Mouse (Mus musculus) liver, embryonic 14.5 days (tissue): Measurements from ENCODE around the gene Sgca. TPM values are rescaled to one million over a fixed set of nuclear protein-coding genes. Genes with fewer than 3 reads are reported as not detected.

Experiments
- ATAC-seq: fragments of 200-750 bp; cut with Nextera tagmentation; 2 replicates; pipeline ENCODE4 v1.8.0; 2017; ENCODE audit warnings: moderate number of reproducible peaks, mild to moderate bottlenecking, moderate library complexity; ENCODE audit not compliant: insufficient read depth
- DNase-seq, 3 experiments: peaks; one replicate each; pipeline ENCODE4 v3.0.0-alpha.2; 2012 to 2013; ENCODE audit warnings: low read depth in 3 of 3, low spot score in 3 of 3
- H3K27ac ChIP-seq: fragments of 300-500 bp; sonication (generic); 2 replicates; pipeline ENCODE4 v1.5.1; 2014; ENCODE audit warnings: moderate library complexity, mild to moderate bottlenecking, control low read depth, inconsistent platforms
- H3K27me3 ChIP-seq: fragments of 300-500 bp; sonication (generic); 2 replicates; pipeline ENCODE4 v1.6.1; 2014; ENCODE audit warnings: mild to moderate bottlenecking, low read length, moderate library complexity; ENCODE audit not compliant: control insufficient read depth, insufficient read depth
- H3K36me3 ChIP-seq: fragments of 300-500 bp; sonication (generic); replicated peaks from 2 replicates; pipeline ENCODE4 v1.6.1; 2014; ENCODE audit warnings: low read depth; ENCODE audit not compliant: control insufficient read depth, insufficient read depth
- H3K4me1 ChIP-seq, 2 experiments: fragments of 200-500 bp in 1 of 2; fragments of 300-500 bp in 1 of 2; sonication (generic) in 1 of 2; replicated peaks; 2 replicates each; pipeline ENCODE4 v1.6.1; 2012 to 2014; ENCODE audit warnings: antibody characterized with exemption in 1 of 2, inconsistent platforms in 1 of 2, low read length in 1 of 2; ENCODE audit not compliant: control insufficient read depth in 2 of 2, insufficient read depth in 2 of 2
- H3K4me2 ChIP-seq: fragments of 300-500 bp; sonication (generic); 2 replicates; pipeline ENCODE4 v1.6.1; 2014; ENCODE audit warnings: low read depth, mild to moderate bottlenecking, control low read depth, moderate library complexity
- H3K4me3 ChIP-seq, 2 experiments: fragments of 200-500 bp in 1 of 2; fragments of 300-500 bp in 1 of 2; sonication (generic) in 1 of 2; 2 replicates each; pipeline ENCODE4 v1.5.1; 2012 to 2014; ENCODE audit warnings: low read depth in 2 of 2, low read length in 2 of 2, mild to moderate bottlenecking in 2 of 2, control low read depth in 1 of 2, inconsistent platforms in 1 of 2, moderate library complexity in 1 of 2; ENCODE audit not compliant: insufficient read depth in 1 of 2
- H3K9ac ChIP-seq: fragments of 300-500 bp; sonication (generic); replicated peaks from 2 replicates; pipeline ENCODE4 v1.6.1; 2014; ENCODE audit warnings: mild to moderate bottlenecking, control low read depth, moderate library complexity
- H3K9me3 ChIP-seq: fragments of 300-500 bp; sonication (generic); 2 replicates; pipeline ENCODE4 v1.6.1; 2016; ENCODE audit warnings: low read length, mixed read lengths; ENCODE audit not compliant: control insufficient read depth
- CTCF ChIP-seq: IDR thresholded peaks from 2 replicates; pipeline ENCODE4 v1.5.1; 2016; ENCODE audit warnings: antibody characterized with exemption, low read depth, control low read depth
- EP300 ChIP-seq: IDR thresholded peaks from 2 replicates; pipeline ENCODE4 v1.6.1; 2016; ENCODE audit warnings: antibody characterized with exemption, low read depth
- WGBS: fragments of 180-500 bp; shearing (Covaris S2); extraction: QIAGEN DNeasy Blood & Tissue Kit; methylation state at CpG from one replicate; pipeline ENCODE4 v1.1.7; 2014; ENCODE audit not compliant: insufficient replicate concordance; 5-methylcytosine and 5-hydroxymethylcytosine counted together
- polyA plus RNA-seq, 2 experiments: library from polyadenylated mRNA; depleted of rRNA in 1 of 2; stranded (reverse) in 1 of 2; unstranded in 1 of 2; fragments of >200 nt; fragmentation: Nextera tagmentation in 1 of 2; extraction: Ambion mirVana in 1 of 2; gene quantifications; 2 replicates each; pipeline versions ENCODE4 v1.2.1 to v1.2.3; 2012 to 2014

Sgca gene
- polyA plus RNA-seq, 2 experiments, result not detected

DNA sequence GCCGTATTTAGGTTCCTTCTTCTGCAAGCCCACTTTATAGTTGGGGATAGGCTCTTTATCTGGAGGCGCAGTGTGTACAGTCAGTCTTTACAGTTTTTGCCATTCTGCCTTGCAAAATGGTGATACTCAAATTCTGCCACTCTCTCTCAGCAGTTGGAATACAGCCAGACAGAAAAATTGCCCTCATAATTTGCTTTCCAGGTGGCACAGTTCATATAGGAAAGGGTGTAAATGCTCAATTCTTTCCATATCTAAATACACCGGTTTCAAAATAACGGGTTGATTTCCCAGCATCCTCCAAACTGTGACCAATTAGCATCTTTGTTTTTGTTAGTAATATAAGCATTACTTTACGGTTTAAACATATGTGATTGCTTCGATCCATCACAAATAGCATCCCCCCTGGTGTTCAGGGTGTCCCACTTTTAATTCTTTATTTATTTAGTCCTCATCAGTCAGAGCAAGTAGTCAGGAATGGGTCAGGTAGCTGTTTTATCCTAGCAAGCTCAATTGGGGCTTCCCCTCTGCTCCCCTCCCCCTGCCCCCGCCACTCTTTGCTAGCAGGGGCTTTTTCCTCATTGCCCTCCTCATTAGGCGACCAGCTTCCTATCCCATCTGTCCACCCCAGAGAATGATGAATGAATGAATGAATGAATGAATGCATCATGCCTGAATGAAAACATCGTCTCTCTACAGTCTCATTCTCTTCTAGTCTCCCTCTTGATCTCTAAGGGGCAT is 2.2 kb upstream of the Sgca start:
- H3K36me3 ChIP-seq, result no peaks in the 10 kb centered on the region
- H3K4me1 ChIP-seq, result peaks cover 11 to 20% of the 10 kb centered on the region in 2 experiments
- WGBS, result 37% methylated on average over 9 of the region's 9 CpGs
- H3K27me3 ChIP-seq, result no peaks in the 10 kb centered on the region
- ATAC-seq, result no peak; the same call in 1 of the 2 replicates
- DNase-seq, result no peak
- no peaks in the 10 kb centered on the region for H3K9me3 ChIP-seq
- H3K4me3 ChIP-seq, result no peak overlapping the region
- peak overlapping the region; percentile 60 for H3K4me2 ChIP-seq
- H3K27ac ChIP-seq, result no peak overlapping the region
- TF ChIP-seq EP300 (no peak), CTCF (no peak)
- H3K9ac ChIP-seq, result no peak overlapping the region

DNA sequence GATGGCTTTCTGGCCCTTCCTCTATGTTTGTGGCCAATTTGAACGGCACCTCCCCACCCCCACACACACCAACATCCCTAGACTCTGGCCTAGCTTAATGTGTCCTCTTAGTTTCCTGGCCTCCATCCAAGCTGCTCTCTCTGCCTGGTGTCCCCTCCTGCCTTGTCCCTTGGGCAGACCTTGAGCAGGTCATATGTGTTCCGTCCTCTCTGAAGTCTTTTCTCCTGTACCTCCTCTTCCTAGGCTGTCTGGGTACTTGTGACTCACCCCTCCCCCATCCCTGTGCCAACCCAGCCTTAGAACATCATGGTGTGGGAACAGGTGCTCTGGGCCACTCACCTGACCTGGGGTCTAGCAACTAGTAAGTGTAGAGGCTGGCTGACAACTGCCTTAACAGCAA is 1.2 kb downstream of the Sgca start:
- H3K4me2 ChIP-seq, result no peak overlapping the region
- TF ChIP-seq EP300 (no peak), CTCF (no peak)
- no peak for ATAC-seq
- H3K9ac ChIP-seq, result no peak overlapping the region
- DNase-seq, result no peak
- no peak overlapping the region for H3K27ac ChIP-seq
- no peaks in the 10 kb centered on the region for H3K27me3 ChIP-seq
- no peaks in the 10 kb centered on the region for H3K36me3 ChIP-seq
- H3K4me1 ChIP-seq, result peaks cover 11 to 18% of the 10 kb centered on the region in 2 experiments
- H3K4me3 ChIP-seq, result no peak overlapping the region
- WGBS, result 47% methylated on average over 2 of the region's 2 CpGs
- no peaks in the 10 kb centered on the region for H3K9me3 ChIP-seq

DNA sequence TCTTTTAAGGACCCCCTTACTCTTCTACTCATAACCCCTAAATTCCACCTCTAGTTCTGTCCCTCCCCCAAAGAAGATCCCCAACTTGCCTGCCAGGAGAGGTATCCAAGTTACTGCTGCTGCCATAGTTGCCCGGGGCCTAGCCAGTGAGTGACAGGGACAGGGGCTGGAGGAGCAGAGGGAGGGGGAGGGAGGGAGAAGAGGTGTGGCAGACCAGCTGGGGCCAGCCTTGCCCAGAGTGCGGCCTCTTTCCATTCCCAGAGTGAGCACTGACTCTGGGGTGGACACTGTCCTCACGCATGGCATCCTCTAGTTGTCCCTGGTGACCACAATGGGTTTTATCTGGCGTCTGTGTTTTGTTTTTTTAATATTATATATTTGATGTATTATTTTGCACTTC is 2.8 kb downstream of the Sgca start:
- 45% methylated on average over 4 of the region's 4 CpGs for WGBS
- H3K27me3 ChIP-seq, result no peaks in the 10 kb centered on the region
- no peak for DNase-seq
- H3K9ac ChIP-seq, result no peak overlapping the region
- H3K9me3 ChIP-seq, result no peaks in the 10 kb centered on the region
- H3K27ac ChIP-seq, result no peak overlapping the region
- ATAC-seq, result no peak
- H3K4me1 ChIP-seq, result peaks cover 0 to 5% of the 10 kb centered on the region in 2 experiments; a peak in 2 of 4 replicates
- no peak overlapping the region for H3K4me3 ChIP-seq
- no peaks in the 10 kb centered on the region for H3K36me3 ChIP-seq
- H3K4me2 ChIP-seq, result no peak overlapping the region
- TF ChIP-seq CTCF (no peak), EP300 (no peak)

DNA sequence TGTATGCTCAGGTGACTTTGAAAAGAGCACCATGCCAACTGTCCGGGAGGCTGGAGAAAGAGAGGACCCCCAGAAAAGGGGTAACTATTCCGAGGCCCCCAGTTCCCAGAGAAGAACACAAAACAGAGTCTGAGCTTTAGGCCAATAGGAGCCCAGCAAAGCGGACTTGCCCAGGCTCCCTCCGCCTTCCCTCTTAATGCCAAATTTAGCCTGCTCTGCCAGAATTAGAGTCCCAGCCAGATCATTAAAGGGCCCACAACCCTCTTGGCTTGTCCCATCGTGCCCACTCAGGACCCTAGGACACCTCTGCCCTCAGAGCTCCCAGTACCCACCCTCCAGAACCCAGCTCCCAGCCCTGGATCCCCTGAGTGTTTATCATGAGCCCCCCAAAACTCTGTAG is 3.2 kb downstream of the Sgca start:
- Histone ChIP-seq H3K9ac (no peak overlapping the region), H3K4me2 (no peak overlapping the region), H3K27ac (no peak overlapping the region), H3K9me3 (no peaks in the 10 kb centered on the region), H3K36me3 (no peaks in the 10 kb centered on the region), H3K4me3 (no peak overlapping the region), H3K4me1 (peaks cover 0 to 1% of the 10 kb centered on the region in 2 experiments; a peak in 1 of 4 replicates), H3K27me3 (no peaks in the 10 kb centered on the region)
- TF ChIP-seq CTCF (no peak), EP300 (no peak)
- no peak for DNase-seq
- 64% methylated on average over 5 of the region's 5 CpGs for WGBS
- no peak for ATAC-seq

DNA sequence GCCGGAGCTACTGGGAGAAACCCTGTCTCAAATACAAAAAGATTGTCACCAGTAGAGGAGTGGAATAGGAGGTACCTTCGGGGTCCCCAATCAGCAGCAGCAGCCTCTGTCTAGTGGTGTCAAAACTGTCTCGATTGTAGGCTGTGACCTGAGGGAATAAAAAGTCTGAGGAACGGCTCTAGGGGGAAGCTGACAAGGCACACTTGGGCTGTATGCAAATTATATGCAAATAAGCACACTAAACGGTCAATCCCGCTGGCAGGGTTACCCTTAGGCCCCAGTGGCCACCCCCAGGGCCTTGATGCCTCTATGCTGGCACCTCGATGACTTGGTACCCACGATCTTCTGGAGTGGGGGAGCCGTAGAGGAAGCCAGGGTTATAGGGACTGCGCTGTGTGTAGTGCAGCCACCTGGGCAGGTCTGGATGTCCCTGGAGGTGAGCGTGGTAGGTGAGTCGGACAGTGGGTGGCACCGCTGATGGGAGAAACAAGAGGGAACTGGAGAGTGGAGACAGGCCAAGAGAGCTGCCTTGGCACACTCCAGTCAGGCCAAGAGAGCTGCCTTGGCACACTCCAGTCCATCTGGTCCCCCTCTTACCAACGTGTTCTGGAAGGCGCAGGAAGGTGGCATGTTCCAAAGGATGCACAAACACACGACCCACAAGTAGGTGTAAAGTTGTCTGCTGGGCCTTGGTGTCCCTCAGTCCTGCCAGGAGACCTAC is 4.1 kb downstream of the Sgca start:
- H3K9ac ChIP-seq, result no peak overlapping the region
- no peaks in the 10 kb centered on the region for H3K9me3 ChIP-seq
- DNase-seq, result no peak
- WGBS, result 56% methylated on average over 16 of the region's 16 CpGs
- no peaks in the 10 kb centered on the region for H3K4me1 ChIP-seq
- H3K4me3 ChIP-seq, result no peak overlapping the region
- H3K27ac ChIP-seq, result no peak overlapping the region
- no peak for TF ChIP-seq CTCF
- TF ChIP-seq EP300, result no peak
- H3K4me2 ChIP-seq, result no peak overlapping the region
- H3K36me3 ChIP-seq, result no peaks in the 10 kb centered on the region
- no peak for ATAC-seq
- H3K27me3 ChIP-seq, result no peaks in the 10 kb centered on the region
